Mouse (Mus musculus): ENCODE data around the gene Arap2.
A peak's percentile ranks its signal among the peaks of the same experiment; 100 is the strongest.

The Arap2 gene

DNA sequence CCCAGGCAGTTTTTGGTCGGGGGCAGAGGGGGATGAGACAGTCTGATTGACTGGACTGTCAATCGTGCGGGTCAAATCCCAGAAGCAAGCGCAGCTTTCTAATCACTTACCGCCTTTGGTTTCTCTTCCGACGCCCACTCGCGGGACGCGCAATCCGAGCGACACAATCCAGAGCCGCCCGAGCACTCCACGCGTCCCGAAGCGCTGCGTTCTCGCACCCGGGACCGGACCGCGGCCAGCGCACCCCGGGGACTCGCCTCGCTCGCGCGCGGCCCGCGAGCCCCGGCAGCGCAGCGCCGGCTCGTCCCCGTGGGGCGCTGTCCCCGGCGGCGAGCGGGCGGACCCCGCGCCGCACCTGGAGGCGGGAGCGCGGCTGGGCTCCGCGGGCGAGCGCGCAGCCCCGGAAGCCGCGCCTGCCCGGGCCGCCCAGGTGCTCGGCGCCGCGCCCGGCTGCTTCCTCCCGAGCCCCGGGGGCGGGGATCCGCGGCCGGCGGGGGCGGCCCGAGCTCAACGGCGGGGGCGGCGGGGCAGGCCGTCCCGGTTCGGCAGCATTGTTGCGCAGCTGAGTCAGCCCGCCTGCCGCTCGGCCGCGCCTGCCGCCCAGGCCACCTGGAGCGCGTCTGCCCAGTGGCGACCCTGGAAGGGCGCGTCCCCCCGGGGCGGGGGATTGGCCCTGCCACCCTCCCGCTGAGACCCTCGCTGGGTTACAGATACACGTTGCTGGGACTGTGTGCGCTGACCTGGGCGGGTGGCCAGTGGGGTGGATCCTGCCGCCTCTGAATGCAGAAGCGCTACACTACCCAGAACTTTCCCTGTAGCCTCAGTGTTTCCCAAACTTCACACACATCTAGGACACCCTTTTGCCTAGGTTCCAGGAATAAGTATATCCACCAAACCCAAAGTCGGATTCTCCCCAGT is at the start of gene Arap2:
Gene Arap2 (minus strand): TSS at position 376 of the 918 bp plus-strand sequence.
- DNase-seq: peak; percentile 55

DNA sequence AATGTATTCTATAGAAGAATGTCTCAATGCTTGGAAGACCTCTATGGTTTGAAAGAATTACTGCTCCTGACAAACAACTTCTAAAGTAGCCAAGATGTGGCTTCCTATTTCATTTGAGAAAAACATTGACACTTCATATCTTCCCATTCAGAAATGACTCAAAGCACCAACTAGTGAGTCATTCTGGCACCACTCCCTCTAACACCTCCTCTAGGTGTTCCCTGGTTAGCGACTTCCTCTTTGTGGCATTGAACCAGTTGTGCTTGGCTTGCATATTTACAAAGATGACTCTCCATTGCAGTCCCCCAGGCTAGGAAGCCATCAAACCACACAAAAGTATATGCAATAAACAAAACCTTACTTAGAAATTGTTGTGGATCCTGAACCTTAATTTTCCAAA is 49.8 kb upstream of the Arap2 start:
- DNase-seq: no peak

DNA sequence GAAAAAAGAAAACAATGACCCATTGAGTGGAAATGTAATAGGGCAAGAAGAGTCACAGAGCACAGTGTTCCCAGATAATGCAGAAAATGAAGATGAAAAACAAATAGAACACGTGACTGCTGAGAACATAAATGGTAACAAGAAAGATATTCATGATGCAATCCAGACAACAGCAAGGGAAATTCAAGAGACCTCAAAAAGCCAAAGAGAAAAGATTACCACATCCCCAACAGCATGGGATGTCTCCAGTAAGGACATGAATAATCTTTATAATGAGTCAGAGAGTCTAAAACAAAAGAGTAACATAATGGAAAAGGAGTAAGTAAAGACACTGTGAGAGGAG is 48.1 kb upstream of the Arap2 start:
- no peak for DNase-seq

DNA sequence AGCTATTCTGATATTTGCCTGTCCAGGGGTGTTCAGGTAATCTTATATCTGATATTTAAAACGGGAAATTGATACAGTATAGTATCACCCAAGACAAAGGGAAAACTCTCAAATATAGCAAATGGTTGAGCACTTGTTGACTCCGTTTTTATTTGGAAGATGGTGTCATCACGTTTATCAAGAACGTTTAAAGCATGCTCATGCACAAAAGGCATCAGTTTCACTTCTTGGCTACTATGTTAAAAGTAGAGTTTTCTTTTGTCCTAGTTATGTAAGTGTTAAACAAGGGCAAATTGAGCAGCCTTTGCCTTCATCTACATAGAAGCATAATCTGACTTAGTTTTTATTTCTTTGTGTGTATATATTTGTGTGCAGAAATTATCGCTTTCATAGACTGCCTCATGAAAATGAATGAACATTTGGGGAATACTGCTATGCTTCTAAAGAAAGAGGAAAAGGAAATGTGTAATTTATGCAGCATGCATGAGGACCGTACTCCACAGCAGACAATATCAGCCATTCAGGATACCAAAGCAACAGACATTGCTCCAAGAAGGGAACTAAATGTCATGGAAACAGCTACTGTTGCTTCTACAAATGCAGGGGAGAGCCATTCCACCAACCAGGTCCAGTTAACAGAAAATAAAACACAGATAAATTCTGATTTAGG is 47.6 kb upstream of the Arap2 start, which contains the start of gene Dthd1:
Gene Dthd1 (plus strand): TSS at position 422 of the 670 bp plus-strand sequence.
- no peak for DNase-seq

DNA sequence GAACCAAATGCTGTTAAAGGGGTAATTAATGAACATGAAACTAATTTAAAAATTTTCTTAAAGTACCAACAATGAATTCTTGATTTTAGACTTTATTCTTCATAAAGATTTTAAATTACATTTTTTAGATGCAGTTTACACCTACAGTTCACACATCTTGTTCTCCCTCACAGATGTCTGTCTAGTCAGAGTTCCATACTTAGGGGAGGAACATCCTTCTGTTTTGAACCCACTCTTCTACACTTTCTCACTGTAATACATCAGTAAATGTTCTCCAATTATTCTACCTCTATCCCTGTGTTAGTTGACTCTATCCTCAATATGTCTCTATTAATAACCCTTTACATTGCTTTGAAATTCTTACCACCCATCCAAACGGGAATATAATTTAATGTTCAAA is 26.8 kb upstream of the Arap2 start:
- no peak for DNase-seq

DNA sequence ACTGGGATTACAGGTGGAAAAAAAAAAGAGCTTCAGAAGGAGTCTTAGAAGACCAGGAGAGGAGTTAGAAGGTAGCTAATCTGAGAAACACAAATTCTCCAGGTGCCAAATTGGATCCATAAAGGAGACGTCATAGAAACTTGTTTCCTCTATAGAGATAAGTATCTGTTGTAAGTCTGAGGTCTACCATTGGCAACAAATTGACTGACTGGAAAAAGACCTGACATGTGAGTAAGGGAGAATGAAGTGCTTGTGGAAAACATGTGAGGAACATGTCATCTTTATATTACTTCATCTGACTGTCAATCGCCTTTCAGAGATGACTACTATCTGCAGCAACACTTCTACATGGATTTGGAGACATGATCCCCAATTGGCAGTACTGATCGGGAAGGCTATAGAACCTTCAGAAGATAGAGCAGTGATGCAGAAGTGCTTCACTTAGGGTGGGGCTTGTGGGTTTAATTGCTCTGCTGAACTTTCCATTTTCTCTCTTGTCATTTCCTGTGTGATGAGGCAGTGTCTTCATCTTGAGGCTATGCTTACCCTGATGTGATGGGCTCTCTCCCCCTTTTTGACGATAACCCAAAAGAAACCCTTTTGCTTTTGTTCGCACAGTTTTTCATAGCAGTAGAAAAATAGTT is 25.1 kb upstream of the Arap2 start:
- no peak for DNase-seq

DNA sequence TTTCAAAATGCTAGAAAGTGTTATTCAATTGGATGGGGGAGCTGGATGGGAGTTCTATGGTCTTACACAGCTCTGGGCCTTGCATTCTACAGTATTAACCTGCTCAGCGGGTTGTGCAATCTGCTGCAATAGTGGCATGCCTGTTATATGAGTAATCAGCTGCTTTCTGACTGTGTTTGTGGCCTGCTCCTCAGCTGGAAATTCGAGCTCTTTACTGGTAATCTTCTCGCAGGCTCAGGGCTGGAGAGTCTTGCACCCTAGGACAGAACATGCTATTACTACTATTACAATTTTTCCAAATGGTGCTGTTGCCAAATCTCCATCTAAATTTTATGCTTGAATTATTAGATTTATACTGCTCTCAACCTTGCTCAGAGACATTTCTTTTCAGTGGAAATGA is 20.9 kb upstream of the Arap2 start:
- DNase-seq: no peak

DNA sequence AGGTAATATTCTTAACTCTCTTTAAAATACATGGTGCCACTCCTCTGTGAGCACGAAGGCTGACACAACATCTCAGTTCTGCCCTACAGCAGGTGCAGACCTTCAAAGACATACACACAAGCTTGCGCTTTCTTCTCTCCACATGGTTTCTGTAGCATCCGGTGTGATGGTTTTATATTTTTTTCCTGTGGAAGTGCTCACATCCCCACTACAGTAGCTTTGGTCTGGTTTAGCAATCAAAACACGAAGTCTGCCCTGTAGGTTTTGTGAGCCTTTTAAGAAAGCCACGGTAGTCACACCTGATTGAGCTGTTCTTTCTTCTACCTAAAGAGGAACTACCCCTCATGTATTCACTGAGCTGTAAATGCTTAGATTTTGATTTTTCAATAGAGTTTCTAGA is 12.7 kb upstream of the Arap2 start:
- no peak for DNase-seq

DNA sequence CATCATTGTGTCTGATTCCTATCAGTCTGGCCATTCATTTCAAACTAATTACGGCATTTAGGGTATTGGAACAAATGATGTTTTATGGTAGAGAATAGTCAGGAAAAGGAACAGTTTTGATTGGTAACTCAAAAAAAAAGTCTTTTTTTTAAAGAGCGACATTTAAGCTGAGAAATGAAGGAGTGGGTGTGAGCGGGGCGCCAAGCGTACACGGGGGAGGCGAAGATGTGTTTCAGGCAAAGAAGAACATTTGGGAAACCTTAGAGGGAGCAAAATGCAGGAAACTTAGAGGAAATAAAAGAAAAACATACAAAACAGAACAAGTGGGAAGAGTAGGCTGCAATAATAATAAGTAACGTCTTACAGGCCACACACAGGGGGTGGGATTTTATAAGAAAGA is 11.8 kb upstream of the Arap2 start:
- no peak for DNase-seq

DNA sequence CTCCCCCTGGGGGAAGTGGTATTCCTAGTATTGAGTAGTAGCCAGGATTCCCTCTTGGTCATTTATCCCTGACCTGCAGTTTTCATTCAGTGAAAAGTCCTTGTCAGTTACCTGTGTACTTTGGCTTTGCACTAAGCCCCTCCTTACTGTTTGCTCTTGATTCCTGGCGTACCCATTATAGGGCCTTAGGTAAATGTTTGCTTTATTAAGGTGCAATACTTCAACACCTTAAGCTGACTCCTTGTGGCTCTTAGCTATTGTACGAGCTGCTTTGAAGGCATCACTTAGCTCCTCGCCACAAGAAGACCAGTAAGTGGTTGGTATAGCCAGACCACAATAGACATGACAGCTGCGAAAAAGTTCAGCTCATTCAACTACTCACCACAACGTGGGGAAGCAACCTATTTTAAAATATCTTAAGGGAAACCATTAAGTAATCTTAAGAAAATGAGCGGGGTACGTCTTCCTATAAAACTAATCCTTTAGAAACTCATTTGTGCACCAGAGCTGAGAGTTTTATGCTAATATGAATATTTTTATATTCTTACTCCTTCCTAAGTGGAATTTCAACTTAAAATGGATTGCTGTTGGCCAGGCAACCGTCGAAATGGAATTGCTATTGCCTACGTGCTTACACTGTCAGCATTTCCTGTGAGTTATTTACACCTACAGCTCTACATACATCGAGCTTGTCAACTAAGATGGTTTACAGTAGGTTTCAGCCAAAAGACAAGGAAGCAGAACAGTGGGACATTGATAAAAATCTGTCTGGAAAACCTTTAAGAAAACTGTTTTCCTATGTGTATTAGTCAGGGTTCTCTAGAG is 6.0 kb upstream of the Arap2 start:
- no peak for DNase-seq

DNA sequence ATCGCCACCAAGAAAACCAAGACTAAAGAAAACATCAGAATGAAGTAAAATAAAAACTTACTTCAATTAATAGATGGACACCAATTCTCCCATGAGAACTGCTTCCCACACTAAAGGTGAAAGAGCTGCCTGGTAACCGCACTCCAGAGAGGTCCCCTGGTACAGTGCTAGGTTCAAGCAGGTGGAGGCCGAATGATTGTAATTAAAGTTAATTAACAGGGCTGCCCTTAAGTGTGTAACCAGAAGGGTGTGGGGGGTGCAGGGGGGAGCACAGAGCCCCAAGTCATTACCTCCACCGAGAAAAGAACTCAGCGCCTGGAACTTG is 538 bp downstream of the Arap2 start:
- DNase-seq: no peak

DNA sequence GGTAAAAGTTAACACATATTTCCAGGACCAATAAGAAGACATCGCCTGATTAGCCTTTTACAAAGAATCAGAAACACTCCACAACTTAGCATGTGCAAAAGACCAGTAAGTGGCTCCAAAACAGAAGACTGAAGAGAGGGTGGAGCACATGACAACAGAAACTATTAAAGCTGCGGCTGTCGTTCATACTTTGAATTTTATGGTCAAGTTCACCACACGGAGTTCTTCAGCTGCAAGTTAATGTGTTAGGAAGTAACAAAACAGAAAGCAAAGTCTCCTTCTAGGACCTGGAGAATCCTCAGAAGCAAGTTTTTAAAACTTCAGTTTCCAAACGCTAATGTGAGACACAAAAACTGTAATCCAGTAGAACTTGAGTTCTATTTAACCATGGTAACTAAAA is 1.8 kb downstream of the Arap2 start:
- no peak for DNase-seq

DNA sequence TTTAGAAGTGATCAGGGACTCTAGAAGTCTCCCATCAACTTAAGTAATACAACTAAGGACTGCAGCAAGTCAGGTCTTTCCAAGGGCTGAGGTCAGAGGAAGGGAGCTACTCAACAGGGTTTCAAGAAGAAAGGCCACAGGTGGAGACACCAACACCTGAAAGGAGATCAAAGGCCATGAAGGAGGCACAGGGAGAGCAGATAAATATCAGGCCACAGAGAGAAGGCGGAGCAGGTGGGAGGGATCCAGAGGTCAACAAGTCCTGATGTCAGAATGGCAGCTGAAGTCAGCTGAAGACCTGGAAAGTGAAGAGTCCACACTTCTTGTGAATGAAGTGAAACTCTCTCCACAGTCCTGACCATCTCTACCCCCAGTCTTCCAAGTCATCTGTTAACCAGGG is 2.9 kb downstream of the Arap2 start:
- no peak for DNase-seq

DNA sequence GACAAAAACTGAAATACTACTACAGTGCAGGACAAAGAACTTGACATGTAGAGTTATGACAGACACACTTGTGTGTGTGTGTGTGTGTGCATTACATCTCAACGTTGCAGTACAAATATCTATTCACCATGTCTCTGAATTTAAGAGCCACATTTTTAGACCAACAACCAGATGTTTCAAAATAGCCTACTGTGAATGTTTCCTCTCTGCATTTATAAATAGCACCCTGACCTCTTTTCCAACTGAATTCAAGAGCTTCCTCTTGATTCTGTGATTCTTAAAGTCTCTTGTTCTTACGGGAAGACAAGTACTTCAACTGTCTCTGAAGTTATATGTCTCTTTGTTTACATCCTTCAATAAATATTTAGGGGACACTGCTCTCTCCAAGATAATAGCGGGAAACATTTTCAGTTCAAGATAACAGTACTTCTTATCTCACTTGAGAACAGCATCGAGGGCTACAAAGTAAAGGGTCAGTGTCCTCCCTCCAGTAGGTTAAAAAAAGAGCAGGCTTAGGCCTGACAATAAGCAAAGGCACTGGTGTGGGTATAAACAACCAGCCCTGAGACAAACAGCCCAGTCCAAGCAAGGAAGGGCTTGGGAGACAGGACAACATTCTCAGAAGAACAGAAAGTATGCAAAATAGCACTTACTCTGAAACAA is 3.5 kb downstream of the Arap2 start:
- DNase-seq: no peak

DNA sequence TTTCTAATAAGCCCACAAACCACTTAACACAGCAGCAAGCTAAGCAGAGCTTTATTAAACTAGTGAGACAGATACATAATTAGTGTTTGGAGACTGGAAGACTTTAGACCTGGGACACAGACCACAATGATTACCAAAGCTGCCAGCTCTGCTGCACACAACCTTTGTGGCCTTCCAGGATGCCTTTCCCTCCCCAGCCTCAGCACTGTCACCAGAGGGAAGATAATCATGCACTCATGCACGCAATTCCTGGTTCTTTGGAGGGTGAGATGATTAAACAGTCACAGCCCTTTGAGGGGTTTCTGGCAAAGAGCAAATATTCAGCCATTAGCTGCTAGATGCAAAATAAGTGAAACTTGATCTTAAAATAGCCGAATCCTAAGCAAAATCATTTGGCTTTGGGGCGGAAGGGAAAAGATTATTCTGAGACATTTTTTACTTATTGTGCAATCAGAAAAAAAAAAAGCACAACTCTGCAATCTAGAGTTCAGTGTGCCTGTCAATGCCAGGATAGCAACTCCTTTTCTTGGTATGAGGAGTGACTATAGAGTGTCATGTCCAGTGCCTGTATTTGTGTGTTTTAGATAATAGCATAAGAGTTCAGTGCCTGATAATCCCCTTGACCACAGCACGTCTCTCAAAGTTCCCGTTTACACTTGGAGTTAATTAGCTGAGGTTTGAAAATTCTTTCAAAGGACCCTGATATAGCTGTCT is 5.0 kb downstream of the Arap2 start:
- peak; percentile 50 for DNase-seq

DNA sequence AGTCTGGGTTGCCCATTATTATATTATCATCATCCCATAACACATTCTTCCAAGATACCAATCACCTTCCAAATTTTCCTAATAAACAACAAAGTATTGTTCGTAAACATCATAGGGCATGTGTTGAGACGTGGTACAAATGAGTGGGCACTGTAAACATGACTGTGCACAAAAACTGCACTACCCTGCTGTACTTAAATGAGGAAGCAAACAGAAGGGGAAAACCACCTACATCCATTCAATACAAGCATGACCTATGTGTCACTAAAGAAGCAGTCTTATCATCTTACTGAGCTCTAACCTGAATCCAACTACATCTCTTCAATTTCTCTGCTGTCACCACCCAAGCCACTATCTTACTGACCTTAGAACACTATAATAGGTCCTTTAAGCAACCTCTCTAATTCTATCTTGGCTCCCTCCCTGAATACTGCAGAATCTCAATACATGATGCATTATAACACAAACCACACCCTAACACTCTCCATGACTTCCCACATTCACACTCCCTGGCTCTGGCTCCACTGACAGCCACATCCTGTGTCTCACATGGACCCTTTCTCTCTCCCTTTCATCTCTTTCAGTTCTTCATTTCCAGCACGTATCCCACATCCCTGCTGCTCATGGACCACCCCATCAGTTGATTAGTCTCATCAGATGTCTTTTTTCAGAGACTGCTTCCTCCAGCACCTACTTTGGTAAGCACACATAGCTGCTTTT is 10.0 kb downstream of the Arap2 start:
- DNase-seq: no peak

DNA sequence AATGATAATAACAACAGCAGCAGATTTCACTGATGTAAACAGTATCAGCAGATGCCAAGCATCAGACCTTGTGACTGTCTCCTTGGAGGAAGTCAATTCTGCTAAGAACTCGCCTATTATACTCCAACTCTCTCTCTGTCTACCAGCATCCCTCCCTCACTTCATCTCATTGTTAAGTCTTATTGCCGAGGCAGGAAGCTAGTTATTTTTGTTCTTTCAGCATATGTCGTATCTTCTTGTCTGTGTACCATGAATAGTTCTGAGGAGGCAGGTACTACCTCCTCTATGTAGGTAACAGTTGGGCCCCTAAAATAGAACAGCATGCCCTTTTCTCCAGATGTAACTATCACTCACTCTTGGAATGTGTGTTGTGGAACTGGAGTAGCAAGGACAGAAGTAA is 13.0 kb downstream of the Arap2 start:
- DNase-seq: no peak

DNA sequence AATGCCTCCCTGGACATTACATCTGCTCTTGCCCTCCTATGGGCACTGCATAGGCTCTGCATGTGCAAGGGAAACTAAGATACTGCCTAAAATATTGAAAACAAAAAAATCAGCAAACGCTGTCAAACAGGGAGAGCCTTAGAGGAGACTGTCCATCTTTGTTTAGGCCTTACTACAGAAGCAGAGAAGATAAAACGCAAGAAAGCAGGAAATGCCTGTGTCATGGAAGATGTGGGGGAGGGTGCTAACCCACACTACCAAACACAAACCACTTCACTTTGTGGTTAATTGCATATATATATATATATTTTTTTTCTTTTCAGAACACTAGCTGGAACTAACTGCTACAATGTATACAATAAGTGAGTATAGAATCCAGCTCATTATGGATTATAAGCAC is 14.3 kb downstream of the Arap2 start:
- DNase-seq: no peak

DNA sequence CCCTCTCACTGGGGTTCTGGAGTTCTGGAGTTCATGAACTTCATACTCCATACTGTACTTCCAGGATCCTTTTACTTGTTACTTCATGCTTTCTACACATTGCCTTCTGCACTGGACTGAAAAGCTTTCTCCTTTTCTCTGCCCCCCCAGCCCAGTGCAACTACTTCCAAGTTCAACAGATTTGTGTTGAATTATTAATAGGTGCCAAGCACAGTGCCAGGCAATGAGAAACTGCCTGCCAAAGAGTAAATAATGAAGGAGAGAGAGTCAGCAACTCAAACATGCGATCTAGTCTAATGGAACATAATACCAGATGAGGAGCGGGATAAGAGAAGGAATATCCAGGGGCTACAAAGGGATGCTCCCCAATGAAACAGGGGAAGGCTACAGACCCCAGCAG is 17.8 kb downstream of the Arap2 start:
- DNase-seq: no peak

DNA sequence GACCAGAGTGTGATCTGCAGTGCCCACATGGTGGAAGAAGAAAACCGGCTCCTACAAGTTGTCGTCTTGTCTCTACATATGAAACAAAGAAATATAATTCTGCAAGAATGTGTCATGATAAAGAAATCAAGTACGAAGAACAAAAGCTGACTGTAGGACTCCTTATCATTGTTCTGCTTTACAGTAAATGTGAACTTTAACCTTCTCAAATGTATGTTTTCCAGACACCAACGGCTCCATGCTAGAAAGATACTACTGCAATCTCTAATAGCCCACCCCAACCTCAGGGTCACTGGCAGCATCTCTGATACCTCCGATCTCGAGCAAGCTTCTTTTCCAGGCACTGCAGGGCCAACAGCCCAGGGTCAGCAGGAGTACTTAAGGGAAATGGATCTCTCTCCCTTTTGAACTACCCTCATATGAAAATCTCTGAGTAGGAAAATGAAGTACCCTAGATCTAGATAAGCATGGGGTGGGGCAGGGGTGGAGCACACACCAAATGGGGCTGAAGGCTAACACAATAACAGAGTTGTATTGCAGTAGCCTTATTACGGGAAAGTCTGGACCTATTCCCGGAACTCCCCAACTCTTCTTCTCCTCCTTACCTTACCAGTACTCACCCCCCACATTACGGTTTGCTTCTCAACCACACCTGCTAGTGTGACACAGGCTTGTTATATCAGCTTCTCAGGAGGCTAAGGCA is 22.6 kb downstream of the Arap2 start:
- no peak for DNase-seq
